Mouse (Mus musculus): Measurements from ENCODE around the gene 1700042G07Rik.

- TF ChIP-seq CTCF (IDR thresholded peaks at IDR 0.05; ENCODE audit: borderline replicate concordance, control insufficient read depth, extremely low read depth, insufficient read depth, low read length, poor library complexity) (no peak), POLR2A (IDR thresholded peaks at IDR 0.05; ENCODE audit: control insufficient read depth, extremely low read depth, insufficient read depth, low read length, poor library complexity) (no peak)
Measured at GRCm38 (mm10) chr4:116167404-116167803, 5.8 kb upstream of the 1700042G07Rik start, which contains the start of gene Tspan1.

All from thymus, adult 2 months (tissue).